ENCODE assay signal across 23 mouse cellular contexts in the genomic region with DNA sequence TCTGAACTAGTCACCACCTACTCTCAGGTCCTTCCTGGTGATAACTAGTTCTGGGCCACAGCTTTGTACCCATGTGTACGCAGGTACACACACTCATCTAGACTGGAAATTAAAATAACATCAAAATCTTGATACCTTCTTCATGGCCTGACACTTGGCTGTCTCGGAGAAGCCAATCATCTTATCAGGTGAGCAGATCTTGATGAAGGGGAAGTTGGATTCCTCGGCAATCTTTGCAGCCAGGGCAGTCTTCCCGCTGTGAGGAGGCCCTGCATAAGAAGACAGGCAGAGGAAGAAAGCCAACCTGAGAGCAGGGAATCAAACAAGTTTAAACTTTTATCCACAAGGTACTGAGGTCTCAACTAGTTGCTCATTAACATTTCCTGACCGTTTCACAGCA.
"Had no signal": no experiment of that assay in that cellular context is flagged by ENCODE, and none has a peak within 500 bp of the region (broad histone marks: within the 10 kb centered on the region; RNA-seq: fewer than 3 reads in every experiment).

No protein-coding gene starts in this region.

- H3K4me1 ChIP-seq: intestine, embryonic 15.5 days; limb, embryonic 12.5 days; liver, embryonic 13.5 days; liver, embryonic 15.5 days had no signal

- H3K36me3 ChIP-seq: intestine, embryonic 15.5 days had no signal

- H3K9ac ChIP-seq: heart, embryonic 12.5 days; hindbrain, embryonic 12.5 days; hindbrain, embryonic 14.5 days; intestine, embryonic 15.5 days; limb, embryonic 12.5 days; liver, embryonic 13.5 days; liver, embryonic 15.5 days had no signal

- H3K4me3 ChIP-seq: gastrocnemius, adult 2 months; heart, embryonic 12.5 days; hindbrain, embryonic 10.5 days; hindbrain, embryonic 12.5 days; intestine, embryonic 15.5 days; layer of hippocampus, adult 2 months; left cerebral cortex, adult 2 months; limb, embryonic 10.5 days; limb, embryonic 12.5 days; liver, embryonic 13.5 days; liver, embryonic 15.5 days had no signal

- H3K4me2 ChIP-seq: heart, embryonic 12.5 days; hindbrain, embryonic 12.5 days; hindbrain, embryonic 14.5 days; intestine, embryonic 15.5 days; limb, embryonic 12.5 days; liver, embryonic 11.5 days; liver, embryonic 13.5 days; liver, embryonic 15.5 days had no signal

- H3K27ac ChIP-seq: gastrocnemius, adult 2 months; hindbrain, embryonic 10.5 days; hindbrain, embryonic 12.5 days; hindbrain, embryonic 14.5 days; intestine, embryonic 15.5 days; layer of hippocampus, adult 2 months; left cerebral cortex, adult 2 months; limb, embryonic 10.5 days; limb, embryonic 12.5 days; liver, embryonic 13.5 days; liver, embryonic 15.5 days had no signal

- H3K27me3 ChIP-seq: heart, embryonic 12.5 days; hindbrain, embryonic 12.5 days; intestine, embryonic 15.5 days; limb, embryonic 12.5 days; liver, embryonic 13.5 days; liver, embryonic 15.5 days had no signal

- H3K9me3 ChIP-seq: heart, embryonic 12.5 days; hindbrain, embryonic 10.5 days; hindbrain, embryonic 12.5 days; intestine, embryonic 15.5 days; limb, embryonic 10.5 days; limb, embryonic 12.5 days; liver, embryonic 13.5 days; liver, embryonic 15.5 days had no signal

- ATAC-seq: hindbrain, embryonic 16.5 days; inflammation-experienced regulatory T-cells, adult 6 months; intestine, embryonic 15.5 days had no signal

- DNase-seq: gastrocnemius, adult 2 months; gastrocnemius, postnatal 10 days; gastrocnemius, postnatal 25 days; heart, adult 18-20 months; heart, postnatal 10 days; heart, postnatal 4 days; kidney, adult 18-20 months; kidney, postnatal 10 days; liver; liver, embryonic 13.5 days had no signal
